Mouse (Mus musculus) spleen, adult 2 months (tissue): ENCODE results near the gene Klc4.

Experiments
- CTCF ChIP-seq: fragments of 200-500 bp; IDR thresholded peaks from 2 replicates; pipeline ENCODE4 v1.5.1; 2011; ENCODE audit warnings: mild to moderate bottlenecking, inconsistent platforms; ENCODE audit not compliant: insufficient read depth, insufficient read length, insufficient replicate concordance; ENCODE audit errors: extremely low read depth
- POLR2A ChIP-seq: fragments of 200-500 bp; IDR thresholded peaks from 2 replicates; pipeline ENCODE4 v1.6.1; 2011; ENCODE audit warnings: low read depth, low read length, inconsistent platforms

GRCm38 (mm10) chr17:46609721-46610514 lies 35.9 kb downstream of the Klc4 start:
- TF ChIP-seq CTCF (no peak), POLR2A (no peak)
